Mouse (Mus musculus) gastrocnemius, adult 18-20 months (tissue): ENCODE data around the gene Hist1h3d. TPM values are rescaled to one million over a fixed set of nuclear protein-coding genes. Genes with fewer than 3 reads are reported as not detected.
"Not testable (repeated sequence)": the region's sequence is repeated elsewhere in the genome, so short reads cannot be mapped to it uniquely, and the experiment has no call there.

ENCODE experiments used
- DNase-seq: peaks from one replicate; pipeline ENCODE4 v3.0.0; 2021; ENCODE audit warnings: low spot score
- total RNA-seq, 2 experiments: library from RNA; stranded (reverse); gene quantifications; 2 replicates each; pipeline ENCODE4 v1.2.3; 2021

Hist1h3d gene
- total RNA-seq, 2 experiments from 2014 or later, result 3.2 to 3.7 TPM

DNA sequence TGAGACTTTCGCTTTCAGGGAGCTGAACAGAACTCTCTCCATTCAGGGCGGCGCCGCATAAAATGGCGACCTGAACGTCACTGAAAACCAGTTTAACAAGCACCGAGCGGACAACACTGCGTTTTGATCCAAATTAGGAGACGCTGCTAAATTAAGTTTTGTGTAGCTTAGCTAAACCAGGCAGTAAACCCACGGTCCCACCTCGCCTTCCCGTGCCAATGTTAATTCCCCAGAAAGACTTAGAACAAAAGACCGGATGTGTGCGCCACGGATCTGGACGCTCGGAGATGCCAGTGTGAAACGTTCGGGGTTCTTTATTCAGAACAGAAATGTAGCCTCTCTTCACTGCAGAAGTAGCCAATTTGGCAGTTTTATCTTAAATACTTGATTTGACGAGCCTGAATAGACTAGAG is 9.5 kb downstream of the Hist1h3d start:
- DNase-seq, result peak; percentile 62

- DNase-seq, result peak; percentile 72
Measured at GRCm38 (mm10) chr13:23585442-23586098, 10.0 kb downstream of the Hist1h3d start.

DNA sequence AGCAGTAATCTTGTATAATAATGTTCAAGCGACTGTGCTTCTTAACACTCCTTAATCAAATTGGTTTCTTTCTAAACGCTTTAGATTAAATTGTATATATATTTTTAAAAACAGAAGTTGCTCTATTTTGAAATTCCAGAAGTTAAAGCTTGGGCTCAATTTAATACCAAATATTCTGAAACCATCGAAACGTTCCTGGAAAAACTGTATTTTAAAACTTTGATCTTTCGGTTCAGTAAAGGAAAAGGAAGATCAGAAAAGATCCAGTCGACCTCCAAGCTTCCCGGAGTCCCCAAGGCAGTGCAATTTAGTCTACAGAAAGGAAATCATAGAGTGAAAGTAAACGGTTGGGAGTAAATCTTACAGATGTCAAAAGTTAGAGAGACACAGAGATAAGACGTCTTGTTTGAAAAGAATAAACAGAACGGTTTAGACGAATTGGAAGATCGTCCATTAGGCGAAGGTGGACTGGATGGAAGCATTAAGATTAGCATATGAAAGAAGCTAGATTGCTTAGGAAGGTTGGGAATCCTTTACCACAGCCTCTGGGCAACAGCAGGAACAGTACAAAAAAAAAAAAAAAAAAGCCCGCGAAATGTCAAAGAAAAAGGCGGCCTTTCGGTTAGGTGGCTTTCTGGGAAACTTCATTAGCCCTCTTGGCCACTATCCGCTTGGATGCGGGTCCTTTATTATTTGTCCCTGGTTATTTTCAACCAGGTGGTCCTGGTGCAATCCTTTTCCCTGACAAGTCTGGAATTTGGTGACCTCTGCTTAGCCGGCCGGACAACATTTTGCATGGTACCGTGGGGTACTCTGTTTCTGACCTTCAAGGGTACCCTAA is 10.8 kb downstream of the Hist1h3d start:
- DNase-seq, result no peak

DNA sequence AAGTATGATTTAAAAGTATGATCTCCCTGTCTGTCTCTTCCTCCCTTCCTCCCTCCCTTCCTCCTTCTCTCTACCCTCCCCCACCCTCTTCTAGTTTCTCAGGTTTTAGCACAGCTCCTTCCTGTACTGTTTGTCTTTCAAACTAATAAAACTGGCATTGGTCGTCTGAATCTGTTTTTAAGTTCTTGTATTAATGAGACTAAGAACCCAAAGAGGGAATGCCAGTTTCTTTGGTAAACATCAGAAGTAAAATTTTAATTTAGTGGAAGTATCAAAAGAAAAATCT is 11.3 kb downstream of the Hist1h3d start:
- no peak for DNase-seq

GRCm38 (mm10) chr13:23591206-23591605 is 15.6 kb downstream of the Hist1h3d start:
- no peak for DNase-seq

- DNase-seq, result not testable (repeated sequence)
Measured at GRCm38 (mm10) chr13:23591886-23592285, 16.3 kb downstream of the Hist1h3d start.

- DNase-seq, result no peak
Measured at GRCm38 (mm10) chr13:23592614-23593013, 17.1 kb downstream of the Hist1h3d start.

DNA sequence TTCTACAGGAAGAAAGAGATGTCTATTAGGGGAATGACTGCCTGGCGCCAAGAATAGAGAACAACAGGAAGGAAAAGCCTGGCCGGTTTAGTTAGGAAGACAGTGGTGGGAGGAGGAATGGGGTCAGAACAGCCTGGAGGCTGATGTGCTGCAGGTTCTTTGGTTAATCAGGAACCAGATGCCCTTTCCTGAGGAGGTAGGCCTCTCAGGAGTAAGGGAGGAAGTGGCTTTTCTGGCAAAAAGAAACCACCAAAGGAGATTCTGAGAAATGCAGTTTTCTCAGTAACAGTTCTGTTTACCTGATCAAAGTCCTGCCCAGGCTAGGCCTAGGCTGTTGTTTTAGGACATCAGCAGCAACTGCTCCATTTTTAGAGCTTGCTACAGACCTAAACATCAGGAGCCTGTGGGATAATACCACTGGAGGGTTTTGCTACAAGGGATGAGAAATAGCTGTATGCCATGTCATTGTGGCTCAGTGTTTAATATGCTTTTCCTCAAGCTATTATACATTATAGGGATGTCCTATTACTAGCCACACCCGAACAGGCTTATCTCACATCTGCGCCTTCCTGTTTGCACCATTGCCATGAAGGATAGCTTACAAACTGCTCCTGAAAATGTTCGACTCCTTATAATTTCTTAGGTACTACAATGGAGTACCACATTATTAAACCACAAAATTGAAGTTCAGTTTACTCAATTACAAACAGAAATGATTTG is 17.6 kb downstream of the Hist1h3d start:
- no peak for DNase-seq

- DNase-seq, result no peak
Measured at GRCm38 (mm10) chr13:23595185-23595584, 19.6 kb downstream of the Hist1h3d start.

DNA sequence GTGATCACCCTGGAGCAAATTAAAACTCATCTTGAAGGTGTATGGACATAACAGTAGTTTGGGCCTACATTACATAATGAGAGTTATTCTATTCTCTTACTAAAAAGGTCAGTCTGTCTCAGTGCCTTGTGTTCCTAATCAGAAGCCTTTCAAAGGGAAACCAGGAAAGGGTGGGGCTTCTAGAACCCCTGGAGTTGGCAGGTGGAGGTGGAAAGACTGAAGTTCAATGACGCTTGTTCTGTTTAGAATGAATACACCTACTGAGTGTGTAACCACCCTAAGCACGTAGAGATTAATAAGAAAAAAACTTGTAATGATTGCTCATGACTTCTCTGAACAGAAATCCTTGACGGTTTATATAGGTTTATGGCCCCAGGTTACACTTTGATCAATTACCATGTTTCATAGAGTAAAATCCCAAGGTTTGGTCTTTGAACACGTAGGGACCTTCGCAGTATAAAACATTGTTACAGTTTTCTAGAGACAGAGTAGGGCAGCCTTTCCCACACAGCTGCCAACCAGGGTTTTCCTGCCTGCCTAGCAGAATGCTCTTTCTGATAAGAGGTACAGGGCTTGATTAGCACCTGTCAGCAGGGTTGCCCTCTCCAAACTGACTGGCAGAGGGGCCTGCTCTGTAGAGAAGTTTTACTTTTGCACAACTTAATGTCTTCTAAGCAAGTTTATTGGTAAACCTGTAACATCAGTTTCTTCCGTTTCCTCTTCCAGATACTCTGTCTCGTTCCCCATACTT is 20.2 kb downstream of the Hist1h3d start:
- no peak for DNase-seq

DNA sequence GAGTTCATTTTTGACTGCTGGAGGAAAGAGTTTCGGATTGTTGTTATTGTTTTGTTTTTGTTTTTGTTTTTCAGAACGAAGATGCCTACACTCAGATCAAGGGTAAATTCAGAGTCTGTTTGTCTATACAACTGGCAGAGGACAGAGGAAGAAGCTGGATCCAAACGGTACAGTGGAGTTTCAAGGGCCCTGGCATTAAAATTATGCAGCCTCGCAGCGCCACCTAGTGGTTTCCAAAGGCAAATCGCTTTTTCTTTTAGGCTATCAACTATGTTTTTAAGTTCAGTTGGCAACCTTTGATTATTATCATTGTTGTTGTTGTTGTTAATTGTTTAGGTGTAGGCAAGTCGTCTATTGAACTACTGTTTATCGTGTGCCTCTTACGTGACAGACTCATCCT is 22.4 kb downstream of the Hist1h3d start:
- DNase-seq, result peak; percentile 80

- no peak for DNase-seq
Measured at GRCm38 (mm10) chr13:23603182-23603699, 27.7 kb downstream of the Hist1h3d start.

- no peak for DNase-seq
Measured at GRCm38 (mm10) chr13:23604452-23604851, 28.9 kb downstream of the Hist1h3d start.

GRCm38 (mm10) chr13:23605052-23605451 is 29.5 kb downstream of the Hist1h3d start:
- no peak for DNase-seq

DNA sequence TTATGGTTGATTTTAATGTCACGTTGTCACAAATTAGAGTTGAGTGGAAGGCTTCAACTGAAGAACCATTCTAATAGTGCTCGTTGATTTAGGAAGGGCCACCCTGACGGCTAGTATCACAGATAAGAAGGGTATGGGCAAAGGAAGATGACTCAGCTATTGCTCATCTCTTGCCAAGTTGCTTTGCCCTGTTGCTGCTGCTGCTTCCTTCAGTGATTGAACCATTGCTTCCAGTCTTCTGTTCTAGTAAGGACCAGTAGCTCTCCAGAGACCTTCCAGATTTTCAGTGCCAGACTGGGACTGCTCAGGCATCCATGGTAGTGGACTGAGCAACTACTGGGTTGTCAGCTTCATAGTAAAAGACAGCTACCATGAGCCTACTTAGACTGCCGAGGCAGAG is 33.6 kb downstream of the Hist1h3d start:
- no peak for DNase-seq

- no peak for DNase-seq
Measured at GRCm38 (mm10) chr13:23609844-23610243, 34.3 kb downstream of the Hist1h3d start.

GRCm38 (mm10) chr13:23610393-23610792 is 34.8 kb downstream of the Hist1h3d start:
- no peak for DNase-seq

GRCm38 (mm10) chr13:23611638-23612037 is 36.1 kb downstream of the Hist1h3d start:
- no peak for DNase-seq

- no peak for DNase-seq
Measured at GRCm38 (mm10) chr13:23620056-23620732, 44.6 kb downstream of the Hist1h3d start.

GRCm38 (mm10) chr13:23620733-23621531 is 45.4 kb downstream of the Hist1h3d start, which contains the start of gene Hist1h2be:
Hist1h2be (minus strand) TSS chr13:23621124.
- DNase-seq, result peak; percentile 62
